Mouse (Mus musculus) neural tube, embryonic 10.5 days (tissue): ENCODE results near the gene Hrk.
A peak's percentile ranks its signal among the peaks of the same experiment; 100 is the strongest.

Experiments
- DNase-seq: peaks from one replicate; pipeline ENCODE4 v3.0.0-alpha.2; 2017; ENCODE audit warnings: low spot score; ENCODE audit errors: extremely low spot score

Hrk gene

DNA sequence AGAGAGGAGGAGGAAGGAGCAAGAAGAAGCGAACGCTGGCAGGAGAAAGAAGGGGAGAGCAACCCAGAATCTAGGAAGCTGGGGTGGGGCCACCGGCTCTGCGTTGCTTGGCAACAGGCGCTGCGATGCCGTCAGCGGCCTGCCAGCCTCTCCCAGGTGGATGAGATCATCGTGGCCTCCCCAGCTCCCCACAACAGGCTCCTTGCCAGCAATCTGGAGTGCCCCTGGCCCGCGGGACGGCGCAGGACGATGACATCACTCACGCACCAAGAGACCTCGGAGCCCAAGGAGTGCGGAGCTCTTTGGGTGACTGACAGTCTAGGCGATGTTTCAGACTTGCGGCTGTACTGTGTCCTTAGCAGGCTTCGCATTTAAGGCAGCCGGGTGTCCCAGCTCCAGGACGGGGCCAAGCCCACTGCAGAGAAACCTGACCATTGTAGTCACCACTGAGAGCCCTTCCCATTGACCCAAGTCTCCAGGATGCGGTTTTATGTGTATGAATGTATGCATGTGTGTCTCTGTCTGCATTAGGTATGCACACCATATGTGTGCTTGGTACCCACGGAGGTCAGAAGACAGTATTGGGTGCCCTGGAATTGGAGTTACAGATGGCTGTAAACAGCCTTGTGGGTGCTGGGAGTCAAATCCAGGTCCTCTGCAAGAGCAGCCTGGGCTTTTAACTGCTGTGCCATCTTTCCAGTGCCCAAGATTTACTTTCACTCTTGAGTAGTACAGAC is 50.1 kb downstream of the Hrk start:
- peak; percentile 73 for DNase-seq

DNA sequence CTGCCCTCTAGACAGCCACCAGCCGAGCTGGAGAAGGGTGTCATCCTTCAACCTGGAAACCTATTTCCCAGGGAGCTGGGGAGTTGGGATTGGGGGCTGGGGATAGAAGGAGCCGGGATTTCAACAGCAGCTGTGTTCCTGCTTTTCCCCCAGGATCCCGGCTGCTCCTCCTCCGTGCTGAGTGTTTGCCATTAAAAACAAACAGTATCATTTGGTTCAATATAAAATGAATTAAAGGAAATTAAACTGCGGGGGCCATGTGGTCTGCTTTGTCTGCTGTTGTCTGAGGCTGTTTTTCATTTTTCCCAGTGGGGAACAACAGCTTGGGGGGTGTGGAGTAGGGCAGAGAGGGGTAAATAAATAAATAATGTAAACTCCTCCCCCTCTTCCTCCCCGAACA is 53.0 kb downstream of the Hrk start:
- no peak for DNase-seq

DNA sequence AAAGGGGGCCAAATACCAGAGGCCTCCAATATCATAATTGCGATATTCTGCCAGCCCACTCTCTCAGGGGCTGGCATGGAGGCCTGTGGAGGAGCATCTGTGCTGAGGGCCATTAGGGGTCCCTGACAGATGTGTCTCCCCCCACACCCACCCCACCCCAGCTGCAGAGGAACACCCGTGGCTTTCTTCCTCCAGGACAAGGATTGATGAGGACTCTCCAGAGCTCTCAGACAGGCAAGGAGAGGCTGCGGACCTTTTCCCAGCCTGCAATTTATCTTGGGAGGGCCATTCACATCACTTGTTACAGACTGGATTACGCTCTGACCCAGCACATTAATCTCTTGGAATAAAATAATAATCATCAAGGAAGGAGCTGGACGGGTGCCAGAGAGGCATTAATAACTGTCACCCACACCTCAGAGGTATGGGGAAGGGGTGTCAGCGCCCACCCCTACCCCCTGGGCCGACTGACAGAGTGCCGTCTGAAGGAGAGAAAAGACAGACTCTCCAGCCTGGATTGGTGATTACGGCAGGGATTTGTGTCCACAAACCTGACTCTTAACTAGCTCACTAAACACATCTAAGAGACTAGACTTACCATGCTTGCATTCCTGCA is 58.8 kb downstream of the Hrk start:
- no peak for DNase-seq

DNA sequence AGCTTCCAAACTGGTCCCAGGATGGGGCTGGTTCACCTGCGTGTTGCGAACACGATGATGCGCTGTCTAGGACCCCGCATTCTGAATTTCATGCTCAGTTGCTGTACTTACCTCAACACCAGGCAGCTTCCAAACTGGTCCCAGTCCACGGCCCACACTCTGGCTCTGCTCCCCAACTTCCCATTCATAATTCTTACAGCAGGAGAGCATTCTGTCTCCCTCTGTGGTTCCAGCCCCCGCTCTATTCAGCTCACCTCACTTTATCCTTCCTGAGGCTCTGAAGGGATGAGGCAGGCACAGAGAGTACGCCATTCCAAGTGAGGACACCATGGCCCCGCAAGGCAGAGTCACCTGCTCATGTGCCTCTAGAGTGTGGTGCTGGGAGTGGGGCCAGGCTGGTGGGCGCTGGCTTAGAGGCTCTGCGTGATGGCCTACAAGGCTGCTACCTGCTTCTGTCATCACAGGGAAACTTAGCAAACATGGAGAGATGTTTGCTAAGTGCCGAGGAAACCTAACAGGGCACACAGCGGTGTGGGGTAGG is 65.7 kb downstream of the Hrk start:
- no peak for DNase-seq

DNA sequence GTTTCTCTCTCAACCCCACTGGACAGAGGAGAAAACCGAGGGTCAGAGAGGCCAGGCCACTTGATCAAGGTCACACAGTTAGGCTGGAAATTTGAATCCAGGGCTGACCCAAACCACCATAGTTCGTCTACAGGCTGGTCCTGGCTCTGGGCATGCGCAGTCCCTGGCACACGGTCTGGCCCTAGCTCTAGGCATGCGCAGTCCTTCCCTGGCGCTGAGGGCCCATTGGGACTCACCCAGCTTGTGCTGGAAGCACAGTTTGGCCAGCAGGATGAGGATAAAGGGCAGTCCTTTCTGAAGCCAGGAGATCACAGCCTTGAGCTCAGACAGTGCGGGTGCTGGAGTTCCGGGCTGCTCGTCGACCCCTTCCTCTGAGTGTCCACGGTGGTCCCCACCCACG is 72.4 kb downstream of the Hrk start:
- no peak for DNase-seq
